Mouse (Mus musculus): ENCODE measurements around the gene Mybph.

Mybph gene

DNA sequence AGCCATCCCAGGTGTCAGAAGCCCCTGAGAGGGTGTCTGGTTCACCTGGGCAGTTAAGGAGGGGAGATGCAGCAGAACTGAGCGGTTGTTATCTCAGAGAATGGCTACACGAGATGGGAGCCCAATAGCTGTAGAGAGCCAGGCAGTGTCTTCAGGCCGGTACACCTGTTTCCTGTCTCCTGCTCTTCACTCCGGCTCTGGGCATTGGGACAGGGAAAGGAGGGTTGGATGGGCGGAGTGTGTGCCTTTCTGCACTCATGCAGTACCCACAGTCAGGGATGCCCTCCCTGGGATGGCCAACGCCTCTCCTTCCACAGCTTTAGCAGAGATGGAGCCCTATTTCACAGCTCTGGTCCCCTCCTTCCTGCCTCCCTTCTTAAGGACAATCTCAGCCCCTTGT, 17.8 kb downstream of the Mybph start:
- in situ Hi-C loops (cut with MboI, MseI), result no loop called here

DNA sequence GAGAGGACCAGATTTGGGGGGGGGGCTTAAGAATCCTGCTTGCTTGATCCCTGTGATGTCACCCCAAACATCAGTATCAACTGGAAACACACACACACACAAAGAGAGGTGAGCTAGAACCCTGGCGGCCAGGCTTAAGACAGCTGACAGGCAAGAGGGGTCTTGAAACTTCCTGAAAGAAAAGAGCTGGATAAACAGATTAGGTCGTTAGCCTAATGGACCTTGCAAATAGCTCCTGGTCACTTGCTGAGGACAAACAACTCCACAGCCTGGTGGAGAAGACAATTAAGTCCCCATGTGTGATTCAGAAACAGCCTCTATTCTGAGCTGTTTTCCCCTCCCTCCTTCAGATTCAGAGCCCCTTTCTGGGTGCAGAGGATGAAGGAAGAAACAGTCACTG, 18.4 kb downstream of the Mybph start:
- in situ Hi-C loops (cut with MboI, MseI), result no loop called here

DNA sequence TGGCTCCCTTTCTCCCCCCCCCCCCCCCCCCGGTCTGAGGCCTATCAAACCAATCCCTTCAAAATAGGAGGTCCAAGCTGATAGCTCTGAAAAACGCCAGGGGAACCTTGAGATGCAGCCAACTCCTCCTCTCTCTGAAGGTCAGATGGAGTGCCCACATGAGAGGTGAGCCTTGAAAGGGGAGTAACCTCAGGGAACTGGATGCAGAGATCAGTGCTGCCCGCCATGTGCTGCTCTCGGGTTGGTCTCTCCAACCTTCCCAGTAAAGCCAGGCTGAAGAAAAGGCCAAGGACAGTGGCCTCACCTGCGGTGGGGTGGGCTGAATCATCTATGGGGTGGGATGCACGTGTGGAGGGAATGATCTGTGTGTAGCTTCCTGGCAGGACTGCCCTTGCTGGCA, 19.1 kb downstream of the Mybph start:
- in situ Hi-C loops (cut with MboI, MseI), result no loop called here

DNA sequence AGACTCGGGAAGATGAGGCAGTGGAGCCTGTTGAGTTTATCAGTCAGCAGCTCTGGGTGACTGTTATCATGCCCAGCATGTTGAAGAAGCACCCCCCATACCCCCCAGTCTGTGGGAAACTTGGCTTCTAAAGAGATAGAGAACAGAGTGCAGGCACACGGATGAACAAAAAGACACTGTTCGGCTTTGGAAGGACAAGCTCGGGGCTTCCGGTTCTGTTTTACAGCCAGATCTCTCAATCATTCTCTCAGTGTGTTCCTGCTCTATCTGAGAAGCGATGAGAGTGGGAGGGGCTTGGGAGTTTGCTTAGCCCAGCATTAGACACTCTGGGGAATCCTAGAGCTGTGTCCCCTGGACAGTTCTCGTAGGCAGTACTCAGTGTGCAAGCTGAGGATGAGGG, 20.2 kb downstream of the Mybph start:
- in situ Hi-C loops (cut with MboI, MseI), result no loop called here

DNA sequence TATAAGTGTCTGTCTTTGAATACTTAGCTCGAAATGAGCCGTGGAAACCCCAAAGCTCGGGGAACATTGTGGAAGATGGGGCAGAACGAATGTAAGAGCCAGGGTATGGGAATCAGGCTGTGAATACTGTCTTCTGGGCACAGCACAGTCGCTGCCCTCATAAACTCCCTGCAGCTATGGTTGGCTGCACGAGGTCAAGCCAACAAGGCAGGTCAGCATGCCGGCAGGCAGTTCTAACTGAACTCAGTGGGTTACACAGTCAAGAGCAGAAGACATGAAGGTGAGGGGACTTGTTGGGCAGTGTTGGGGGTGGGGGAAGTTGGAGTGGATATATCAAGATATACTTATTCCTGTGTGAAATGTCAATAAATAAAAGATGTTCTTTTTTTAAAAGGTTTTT, 21.8 kb downstream of the Mybph start:
- in situ Hi-C loops (cut with MboI, MseI), result no loop called here

DNA sequence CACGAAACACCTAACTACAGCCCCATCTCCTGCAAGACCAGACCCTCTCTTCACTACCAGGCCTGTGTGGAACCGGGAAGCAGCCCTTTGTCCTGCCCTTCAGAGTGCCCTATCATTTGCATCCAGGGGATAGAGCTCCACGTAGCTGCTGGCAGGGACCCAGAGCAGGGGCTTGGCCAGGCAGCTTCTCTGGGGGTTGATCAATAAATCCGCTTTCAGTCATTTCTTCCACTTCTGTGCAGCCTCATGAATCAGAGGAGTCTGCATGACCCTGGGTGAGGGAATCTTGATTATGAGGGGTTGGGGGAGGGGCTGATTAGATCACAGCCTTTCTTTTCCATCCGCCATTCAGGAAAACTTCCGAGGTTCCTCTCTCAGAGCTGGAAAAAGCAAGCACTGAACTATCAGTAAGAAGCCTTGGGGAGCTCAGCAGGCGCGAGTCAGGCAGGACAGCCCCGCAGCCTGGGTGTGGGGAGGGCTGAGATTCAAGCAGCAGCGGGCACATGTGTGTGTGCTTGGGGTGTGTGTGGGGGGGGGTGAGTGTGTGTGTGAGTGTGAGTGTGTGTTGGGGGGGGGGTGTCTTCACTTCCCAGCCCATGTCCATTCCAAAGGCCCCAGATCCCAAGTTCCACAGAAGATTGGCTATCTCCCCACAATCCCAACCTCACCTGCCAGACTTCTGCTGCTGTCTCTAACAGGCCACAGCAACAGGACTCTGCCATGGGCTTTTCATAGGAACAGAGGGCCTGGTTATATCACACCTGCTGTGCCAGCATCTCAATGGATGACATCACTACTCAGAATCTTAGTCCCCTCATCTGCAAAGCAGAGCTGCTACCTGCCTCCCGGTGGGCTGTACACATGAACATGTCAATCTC, 22.7 kb downstream of the Mybph start:
- in situ Hi-C loops (cut with MboI, MseI), result no loop called here

DNA sequence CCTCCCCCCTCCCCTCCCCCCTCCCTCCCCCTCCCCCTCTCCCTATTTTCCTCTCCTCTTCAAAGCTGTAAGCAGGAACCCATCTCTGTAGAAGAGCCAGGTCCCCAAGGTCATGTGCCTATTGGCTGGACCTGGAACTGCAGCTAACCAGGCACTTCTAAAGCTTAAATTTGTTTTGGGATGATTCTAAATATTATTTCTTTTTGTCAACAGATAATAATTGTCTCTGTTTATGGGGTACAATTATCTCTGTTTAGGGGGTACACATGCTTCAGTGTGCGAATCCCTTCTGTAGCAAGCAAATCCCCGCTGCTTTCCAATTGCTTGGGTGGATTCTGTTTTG, 23.4 kb downstream of the Mybph start:
- in situ Hi-C loops (cut with MboI, MseI), result no loop called here

DNA sequence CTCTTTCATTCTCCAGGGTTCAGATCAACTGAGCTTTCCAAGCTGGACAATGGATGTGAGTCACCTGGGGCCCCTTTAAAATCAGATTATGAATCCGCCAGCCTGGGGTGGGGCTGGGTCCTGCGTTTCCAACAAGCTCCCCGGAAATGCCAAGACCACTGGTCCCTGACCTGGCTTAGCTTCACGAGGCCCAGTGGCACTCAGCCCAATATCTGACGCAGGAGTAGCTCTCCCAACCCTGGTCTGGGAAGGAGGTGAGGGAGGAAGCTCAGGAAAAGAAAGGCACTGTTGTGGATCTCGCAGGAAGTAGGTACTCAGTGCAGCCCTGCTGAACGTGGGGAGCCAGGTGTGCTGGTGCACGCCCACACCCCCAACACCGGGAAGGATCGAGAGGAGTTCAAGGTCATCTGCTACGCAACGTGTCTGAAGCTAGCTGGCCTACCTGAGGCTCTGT, 23.8 kb downstream of the Mybph start:
- in situ Hi-C loops (cut with MboI, MseI), result no loop called here

DNA sequence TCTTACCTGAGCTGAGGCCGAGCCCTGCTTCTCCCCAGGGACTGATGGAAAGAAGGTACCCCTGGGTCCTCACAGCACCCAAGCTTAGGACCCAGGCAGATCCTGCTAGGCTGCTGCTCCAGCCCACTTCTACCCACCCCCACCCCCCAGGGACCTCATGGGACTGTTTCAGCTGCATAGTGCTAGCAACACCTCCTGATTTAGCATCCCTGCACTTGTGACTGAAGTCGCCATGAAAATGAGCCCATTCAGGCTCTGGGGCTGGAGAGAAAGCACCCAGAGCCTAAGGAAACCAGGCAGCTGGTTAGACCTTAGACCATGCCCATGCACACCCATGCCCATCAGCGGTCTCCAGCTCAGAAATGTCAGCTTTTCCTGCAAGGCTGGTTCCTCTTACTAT, 24.7 kb downstream of the Mybph start:
- in situ Hi-C loops (cut with MboI, MseI), result no loop called here

DNA sequence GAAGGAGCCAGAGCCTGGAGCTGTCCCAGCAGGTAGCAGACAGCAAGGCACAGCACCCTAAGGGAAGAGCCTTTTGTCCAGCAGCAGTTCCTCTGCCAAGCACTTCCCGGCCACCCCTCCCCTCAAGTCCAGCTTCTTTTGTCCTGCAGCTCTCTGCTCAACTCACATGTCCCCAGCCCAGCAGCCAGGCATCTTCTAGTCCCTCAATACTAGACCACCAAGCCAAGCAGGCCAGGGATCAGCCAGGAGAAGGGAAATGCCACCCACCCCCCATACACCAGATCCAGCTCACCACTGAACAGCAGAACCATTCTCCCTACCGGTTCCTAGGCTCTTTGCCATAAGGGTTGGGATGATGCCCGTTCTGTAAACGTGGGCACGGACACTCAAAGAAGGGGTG, 26.4 kb downstream of the Mybph start:
- in situ Hi-C loops (cut with MboI, MseI), result no loop called here

DNA sequence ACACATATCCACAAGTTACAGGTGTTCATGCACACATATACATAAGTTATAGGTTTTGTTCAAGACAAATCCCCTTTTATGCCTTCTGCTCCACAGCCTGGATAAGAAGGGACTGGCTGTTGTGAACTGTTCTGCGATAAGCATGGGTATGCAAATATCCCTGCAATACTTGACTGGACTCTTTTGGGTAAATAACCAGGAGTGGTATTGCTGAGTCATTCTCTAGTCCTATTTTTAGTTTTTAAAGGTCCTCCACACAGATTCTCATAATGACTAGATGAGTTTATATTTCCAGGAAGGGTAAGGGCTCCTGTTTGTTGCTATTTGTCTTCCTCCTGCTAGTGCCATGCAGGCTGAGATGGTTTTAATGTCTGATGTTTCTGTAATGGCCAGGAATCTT, 27.9 kb downstream of the Mybph start:
- in situ Hi-C loops (cut with MboI, MseI), result no loop called here

DNA sequence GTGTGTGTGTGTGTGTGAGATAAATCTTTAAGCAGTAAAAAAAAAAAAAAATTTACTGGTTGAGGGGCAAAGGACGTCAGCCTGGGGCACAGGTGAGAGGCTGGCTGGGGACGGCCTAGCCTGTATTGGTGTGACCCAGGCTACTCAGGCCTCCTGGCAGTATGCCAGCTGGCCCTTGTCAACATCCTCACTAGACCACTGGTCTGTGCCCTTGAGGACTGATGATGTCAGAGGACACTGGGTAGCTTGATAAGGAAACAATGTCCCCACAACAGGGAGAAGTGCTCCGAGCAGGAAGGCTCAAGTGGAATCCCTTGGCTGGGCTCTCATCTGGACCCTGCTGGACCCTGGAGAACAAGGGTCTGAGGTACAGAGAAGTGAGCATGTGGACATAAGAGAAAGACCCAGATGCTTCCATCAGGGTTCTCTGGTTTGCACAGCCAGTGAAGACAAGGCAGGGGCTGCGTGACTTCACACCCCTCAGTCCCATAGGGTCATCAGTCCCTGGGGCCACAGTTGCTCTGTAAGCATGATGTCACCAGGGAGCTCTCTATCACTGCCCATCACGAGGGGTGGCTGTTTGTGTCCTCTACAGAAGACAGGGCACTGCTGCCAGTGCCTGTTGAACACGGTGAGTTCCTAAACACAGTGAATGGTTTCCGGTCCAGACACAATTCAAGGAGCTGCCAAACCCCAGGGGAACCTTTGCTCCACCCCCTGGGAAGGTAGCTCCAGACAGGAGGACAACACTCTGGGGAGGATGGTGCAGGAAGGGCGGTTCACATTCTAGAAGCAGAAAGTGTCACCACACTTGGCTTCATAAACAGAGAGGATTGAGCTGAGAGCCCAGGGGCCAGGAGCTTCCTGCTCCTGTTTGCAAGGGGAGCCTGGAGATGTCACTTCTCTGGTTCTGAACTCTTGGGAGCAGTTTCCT, 29.1 kb downstream of the Mybph start:
- in situ Hi-C loops (cut with MboI, MseI), result no loop called here

DNA sequence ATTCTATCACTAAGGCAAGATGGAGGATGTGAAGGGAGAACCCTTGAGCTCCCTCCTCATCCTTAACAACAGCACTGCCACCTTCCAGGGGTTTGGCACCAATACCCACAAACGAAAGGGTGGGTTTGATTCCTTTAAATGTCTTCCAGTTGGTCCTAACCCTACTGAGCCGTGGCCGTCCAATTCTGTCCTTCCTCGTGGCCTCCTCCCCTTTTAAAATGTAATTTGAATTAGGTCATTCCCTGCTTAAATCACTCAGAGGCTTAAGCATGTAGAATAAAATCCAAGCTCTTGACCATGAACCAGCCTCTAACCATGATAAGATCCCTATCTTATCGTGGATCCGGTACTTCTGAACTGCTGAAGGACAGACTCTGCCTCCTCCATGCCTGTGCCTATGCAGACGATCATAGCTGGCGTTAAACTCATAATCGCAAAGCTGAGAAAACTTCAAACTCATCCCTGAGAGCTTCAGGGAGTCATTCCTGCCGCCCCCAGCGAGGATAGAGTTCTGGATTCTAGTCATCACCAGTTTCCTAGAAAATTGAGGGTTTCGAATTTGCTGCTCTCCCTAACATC, 31.5 kb downstream of the Mybph start:
- in situ Hi-C loops (cut with MboI, MseI), result no loop called here

DNA sequence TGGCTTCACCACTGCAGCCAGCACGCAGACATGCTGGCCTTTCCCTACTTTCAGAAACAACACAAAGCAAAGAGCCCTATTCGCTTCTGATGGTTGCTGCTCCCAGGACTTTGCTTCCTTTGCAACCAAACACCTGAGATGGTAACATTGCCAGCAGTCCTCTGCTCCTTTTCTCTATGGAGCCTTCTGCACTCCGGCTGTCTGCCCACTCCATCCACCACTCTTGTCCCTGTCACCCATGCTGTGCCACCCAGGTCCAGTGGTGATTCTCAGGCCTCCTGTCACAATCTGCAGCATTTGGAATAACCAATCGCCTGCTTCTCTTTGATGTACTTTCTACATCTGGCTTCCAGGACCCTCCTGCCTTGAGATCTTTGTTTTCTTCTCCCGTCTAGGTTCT, 32.1 kb downstream of the Mybph start:
- in situ Hi-C loops (cut with MboI, MseI), result no loop called here

DNA sequence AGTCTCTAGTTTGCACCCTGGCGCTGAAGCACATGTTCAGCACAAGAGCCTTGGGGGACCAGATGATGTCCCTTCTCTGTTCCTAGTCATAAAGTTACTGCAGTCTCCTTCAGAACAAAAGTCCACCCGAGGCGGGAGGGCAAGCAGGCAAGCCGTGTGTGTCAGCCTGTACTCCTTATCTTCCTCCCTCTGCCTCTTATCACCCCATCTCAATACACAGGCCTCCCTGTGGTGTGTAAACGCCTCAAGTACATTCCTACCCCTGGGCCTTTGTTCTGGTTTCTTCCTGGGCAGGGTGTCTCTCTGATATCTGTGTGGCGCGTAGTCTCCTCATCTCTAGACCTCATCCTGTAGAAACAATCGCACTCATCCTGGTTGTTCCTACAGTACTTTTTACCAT, 33.5 kb downstream of the Mybph start:
- in situ Hi-C loops (cut with MboI, MseI), result no loop called here

DNA sequence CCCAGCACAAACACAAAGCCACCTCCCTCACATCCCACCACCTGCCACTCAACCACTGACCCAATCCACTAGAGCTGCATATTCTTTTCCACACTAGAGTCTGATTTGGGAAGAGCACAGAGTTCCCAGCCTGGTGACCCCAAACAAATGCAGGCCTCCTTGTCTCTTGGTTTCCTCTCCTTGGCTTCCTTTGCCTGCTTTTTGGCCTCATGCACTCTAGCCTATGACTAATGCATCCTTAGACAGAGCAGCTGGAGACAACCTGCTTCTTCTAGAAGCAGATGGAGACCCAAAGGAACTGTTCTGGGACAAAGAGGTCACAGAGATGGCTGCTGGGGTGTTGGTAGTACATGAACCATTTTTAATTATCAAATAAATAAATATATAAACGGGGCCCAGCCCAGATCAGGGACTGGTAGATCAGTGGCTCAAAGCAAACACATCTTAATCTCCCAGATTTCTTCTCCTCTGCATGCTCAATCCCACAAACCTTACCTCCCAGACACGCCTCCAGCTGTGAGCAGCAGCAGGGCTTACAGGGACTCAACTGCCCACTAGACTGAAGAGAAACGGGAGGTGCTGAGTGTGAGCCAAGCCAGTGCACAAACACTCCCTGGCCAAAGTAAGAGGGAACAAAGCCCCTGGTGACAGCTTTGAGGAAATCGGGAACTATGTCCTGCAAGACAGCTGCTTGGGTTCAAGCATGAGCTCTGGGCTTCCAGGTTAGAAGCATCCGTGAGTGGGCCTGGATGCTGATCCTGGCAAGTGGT, 36.7 kb downstream of the Mybph start:
- in situ Hi-C loops (cut with MboI, MseI), result no loop called here

DNA sequence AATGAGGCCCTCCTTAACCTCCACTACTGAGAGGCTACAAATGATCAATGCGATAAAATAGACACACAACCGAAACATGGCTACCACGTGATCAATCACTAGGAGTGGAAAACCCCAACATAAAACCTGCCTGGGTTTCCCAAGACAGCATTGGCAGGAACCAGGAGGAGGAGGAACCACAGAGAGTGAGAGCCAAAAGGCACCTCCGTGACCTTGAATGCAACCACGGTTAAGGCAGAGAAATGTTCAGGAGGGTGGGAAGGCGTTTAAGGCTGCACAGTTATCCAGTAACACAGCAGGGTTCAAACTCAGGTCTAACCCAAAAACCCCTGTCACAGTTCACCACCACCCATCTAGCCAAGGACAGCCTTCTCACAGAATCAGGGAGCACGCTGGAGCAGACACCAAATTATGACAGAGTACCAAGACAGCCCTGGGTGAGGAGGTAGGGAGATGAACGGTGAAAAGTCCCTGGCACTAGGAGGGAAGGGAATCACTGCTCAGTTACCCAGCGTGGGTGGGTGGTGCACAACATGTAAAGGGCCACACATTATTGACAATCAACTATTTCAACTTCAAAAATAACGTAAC, 37.5 kb downstream of the Mybph start:
- in situ Hi-C loops (cut with MboI, MseI), result no loop called here

DNA sequence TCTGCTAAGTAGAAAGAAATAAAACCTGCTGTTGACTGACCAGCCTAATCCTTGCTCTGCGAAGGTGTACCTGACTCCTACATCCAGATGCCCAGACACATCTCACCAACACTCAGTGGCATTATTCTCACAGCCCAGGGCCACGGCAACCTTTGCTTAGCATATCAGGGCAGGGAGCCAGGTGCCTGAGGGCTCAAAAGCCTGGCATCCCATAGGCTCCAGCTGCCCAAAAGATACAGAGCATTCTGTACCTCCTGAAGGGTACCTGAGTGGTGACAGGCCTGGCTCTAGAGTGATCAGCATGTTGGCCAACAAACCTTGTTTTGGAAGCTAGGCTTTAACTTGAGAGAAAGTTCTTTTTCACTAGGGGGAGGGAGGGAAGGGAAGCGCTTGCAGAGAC, 38.0 kb downstream of the Mybph start:
- in situ Hi-C loops (cut with MboI, MseI), result no loop called here

DNA sequence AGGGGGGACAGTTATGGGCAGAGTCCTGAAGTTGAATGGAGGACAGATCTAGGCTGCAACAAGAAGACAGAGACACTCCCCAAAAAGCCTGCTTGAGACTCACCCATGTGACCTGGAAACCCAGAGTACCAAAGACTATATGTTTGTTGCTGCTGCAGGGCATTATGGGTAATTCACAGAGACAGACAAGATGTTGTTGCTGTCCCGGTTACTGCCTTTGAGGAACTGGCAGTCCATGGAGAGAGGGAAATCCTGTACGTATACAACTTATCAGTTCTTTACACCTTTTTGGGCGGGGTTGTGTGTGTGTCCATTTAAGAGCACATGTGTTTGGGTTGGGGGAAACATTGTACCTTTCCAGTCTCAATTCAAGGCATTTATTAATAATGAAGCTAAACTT, 38.4 kb downstream of the Mybph start:
- in situ Hi-C loops (cut with MboI, MseI), result no loop called here

DNA sequence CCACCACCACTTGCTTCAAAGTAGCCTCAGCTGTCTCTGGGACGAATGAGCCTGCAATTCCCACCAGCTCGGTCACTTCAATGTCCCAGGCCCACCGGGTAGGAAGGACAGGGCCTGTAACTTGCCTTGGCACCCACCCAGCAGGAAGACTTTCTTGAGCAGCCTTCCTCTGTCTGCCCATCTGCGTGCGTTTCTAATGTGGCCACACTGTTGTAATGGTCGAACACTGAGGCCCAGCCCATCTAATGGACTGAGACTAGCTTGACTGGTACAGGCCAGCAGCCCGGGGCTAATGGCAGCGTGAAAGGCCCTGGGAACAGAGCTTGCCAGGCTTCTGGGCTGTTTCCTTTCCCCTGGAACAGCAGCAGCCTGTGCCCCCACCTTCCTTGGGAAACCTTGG, 39.1 kb downstream of the Mybph start:
- in situ Hi-C loops (cut with MboI, MseI), result no loop called here

DNA sequence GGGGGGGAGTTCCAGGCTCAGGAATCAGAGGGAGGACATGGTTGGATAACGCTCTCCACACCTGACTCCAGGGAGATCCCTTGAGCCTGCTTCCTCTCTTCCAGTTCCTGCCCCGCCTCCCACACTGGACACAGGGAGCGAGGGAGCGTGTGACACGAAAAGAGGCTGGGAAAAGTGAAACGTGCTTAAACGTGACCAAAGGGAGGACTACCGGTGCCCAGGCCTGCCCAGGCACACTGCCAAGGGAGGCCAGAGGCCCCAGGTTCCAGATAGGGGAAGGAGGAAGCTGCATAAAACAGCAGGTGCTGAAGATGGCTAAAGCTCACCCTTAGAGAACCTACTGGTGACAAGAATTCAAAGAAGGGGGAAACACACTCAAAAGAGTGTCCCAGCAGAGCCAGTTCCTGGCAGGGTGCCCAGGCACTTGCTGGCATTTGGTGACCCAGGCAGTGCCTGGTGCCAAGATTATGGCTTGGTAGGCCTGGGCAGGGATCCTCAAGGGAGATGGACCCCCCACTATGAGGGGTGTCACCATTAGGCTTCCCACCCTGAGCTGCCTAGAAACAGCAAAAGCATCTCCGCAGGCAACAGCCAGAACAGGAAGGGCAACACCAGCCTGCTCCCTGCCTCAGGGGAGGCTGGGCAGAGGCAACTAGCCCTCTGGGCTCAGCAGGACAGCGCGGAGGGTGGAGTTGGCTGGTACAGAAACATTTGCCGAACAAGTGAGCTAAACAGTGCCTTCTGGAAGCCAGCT, 39.7 kb downstream of the Mybph start:
- in situ Hi-C loops (cut with MboI, MseI), result no loop called here
